Mouse (Mus musculus): Measurements from ENCODE around the gene Pomt1. TPM values are rescaled to one million over a fixed set of nuclear protein-coding genes. Genes with fewer than 3 reads are reported as not detected.
A peak's percentile ranks its signal among the peaks of the same experiment; 100 is the strongest.

Pomt1 gene
- polyA plus RNA-seq, 1 experiment, result not detected

DNA sequence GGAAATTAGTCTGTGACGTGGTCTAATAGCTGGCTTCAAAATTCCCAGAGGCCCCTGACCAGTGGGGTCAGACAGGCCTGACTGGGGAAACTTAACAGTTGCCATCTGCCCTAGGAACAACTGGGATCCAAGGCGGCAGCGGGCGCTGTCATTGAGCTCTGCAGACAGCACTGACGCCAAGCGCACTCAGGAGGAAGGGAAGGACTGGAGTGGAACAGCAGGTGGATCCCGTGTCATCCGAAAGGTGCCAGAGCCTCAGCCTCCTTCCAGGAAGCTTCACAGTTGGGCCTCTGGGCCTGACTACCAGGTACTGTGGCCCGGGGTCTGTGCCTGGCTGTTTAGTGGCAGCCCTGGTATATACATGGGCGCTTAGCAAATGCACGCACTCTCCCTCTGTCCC, 35.7 kb upstream of the Pomt1 start:
- 81% methylated on average over 11 of the region's 11 CpGs for WGBS
- Histone ChIP-seq H3K4me1 (ENCODE audit: control insufficient read depth, insufficient read depth, low read length) (peaks cover 26% of the 10 kb centered on the region), H3K27ac (ENCODE audit: insufficient read depth, low read depth, low read length) (no peak overlapping the region), H3K4me3 (ENCODE audit: insufficient read depth, low read depth, low read length) (no peak overlapping the region)
- no peak for TF ChIP-seq CTCF (IDR thresholded peaks at IDR 0.05; ENCODE audit: insufficient read depth, low read depth, low read length)
- no peak for TF ChIP-seq POLR2A (IDR thresholded peaks at IDR 0.05; ENCODE audit: insufficient read depth, low read depth, low read length)

DNA sequence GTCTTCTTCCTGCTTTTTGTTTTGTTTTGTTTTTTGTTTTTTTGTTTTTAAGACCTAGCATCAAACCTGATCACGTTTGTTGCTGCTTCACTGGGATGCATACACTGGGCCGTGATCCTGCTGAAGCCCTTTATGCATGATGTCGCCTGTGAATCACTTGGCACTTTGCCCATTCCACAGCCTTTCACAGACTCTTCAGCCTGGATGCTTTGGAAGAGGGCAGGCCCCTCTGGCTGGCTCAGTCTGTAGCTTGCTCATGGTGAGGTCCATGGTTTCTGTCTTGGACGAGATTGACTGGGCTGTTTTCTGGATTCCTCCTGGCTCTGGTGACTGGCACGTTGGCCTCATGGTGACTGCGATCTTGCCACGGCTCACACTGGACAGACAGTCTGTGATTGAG, 34.9 kb upstream of the Pomt1 start:
- Histone ChIP-seq H3K4me3 (ENCODE audit: insufficient read depth, low read depth, low read length) (no peak overlapping the region), H3K4me1 (ENCODE audit: control insufficient read depth, insufficient read depth, low read length) (peaks cover 26% of the 10 kb centered on the region), H3K27ac (ENCODE audit: insufficient read depth, low read depth, low read length) (no peak overlapping the region)
- 19% methylated on average over 7 of the region's 7 CpGs for WGBS
- TF ChIP-seq CTCF (IDR thresholded peaks at IDR 0.05; ENCODE audit: insufficient read depth, low read depth, low read length) (no peak), POLR2A (IDR thresholded peaks at IDR 0.05; ENCODE audit: insufficient read depth, low read depth, low read length) (no peak)

DNA sequence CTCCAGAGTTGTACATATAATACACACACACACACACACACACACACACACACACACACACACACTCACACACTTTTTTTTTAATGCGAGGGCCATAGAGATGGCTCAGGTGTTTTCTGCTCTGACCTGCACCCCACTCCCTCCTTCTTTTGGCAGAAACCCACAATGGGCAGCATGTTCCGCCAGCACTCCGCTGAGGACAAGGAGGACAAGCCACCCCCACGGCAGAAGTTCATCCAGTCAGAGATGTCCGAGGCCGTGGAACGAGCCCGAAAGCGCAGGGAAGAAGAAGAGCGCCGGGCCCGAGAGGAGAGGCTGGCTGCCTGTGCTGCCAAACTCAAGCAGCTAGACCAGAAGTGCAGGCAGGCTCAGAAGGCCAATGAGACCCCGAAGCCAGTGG, 32.5 kb upstream of the Pomt1 start:
- Histone ChIP-seq H3K4me1 (ENCODE audit: control insufficient read depth, insufficient read depth, low read length) (peaks cover 30% of the 10 kb centered on the region), H3K4me3 (ENCODE audit: insufficient read depth, low read depth, low read length) (no peak overlapping the region), H3K27ac (ENCODE audit: insufficient read depth, low read depth, low read length) (no peak overlapping the region)
- TF ChIP-seq CTCF (IDR thresholded peaks at IDR 0.05; ENCODE audit: insufficient read depth, low read depth, low read length), result no peak
- TF ChIP-seq POLR2A (IDR thresholded peaks at IDR 0.05; ENCODE audit: insufficient read depth, low read depth, low read length), result no peak
- WGBS, result 89% methylated on average over 13 of the region's 13 CpGs

DNA sequence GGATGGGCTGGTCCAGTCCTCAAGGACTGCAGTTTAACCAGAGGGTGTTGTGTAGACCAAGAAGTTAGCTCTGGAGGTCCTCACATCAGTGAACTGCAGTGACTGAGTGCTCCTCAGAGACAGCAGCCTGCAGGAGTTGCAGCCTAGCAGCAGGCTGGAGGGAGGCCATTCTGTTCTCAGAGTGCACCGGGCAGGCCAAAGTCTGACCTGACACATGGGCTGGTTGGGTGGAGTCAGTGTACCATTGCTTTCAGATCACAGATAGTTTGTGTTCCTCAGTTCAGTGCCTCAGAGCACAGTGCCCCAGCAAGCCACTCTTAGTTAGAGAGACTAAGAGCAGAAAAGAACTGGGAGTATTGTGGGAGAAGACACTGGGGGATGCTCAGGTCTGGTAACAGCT, 28.7 kb upstream of the Pomt1 start:
- 83% methylated on average over 1 of the region's 1 CpGs for WGBS
- H3K4me1 ChIP-seq (ENCODE audit: control insufficient read depth, insufficient read depth, low read length), result 0 out of 2 replicates have a peak, but pooled peaks cover 6% of the 10 kb centered on the region
- no peak overlapping the region for H3K4me3 ChIP-seq (ENCODE audit: insufficient read depth, low read depth, low read length)
- TF ChIP-seq CTCF (IDR thresholded peaks at IDR 0.05; ENCODE audit: insufficient read depth, low read depth, low read length) (no peak), POLR2A (IDR thresholded peaks at IDR 0.05; ENCODE audit: insufficient read depth, low read depth, low read length) (no peak)
- H3K27ac ChIP-seq (ENCODE audit: insufficient read depth, low read depth, low read length), result no peak overlapping the region

DNA sequence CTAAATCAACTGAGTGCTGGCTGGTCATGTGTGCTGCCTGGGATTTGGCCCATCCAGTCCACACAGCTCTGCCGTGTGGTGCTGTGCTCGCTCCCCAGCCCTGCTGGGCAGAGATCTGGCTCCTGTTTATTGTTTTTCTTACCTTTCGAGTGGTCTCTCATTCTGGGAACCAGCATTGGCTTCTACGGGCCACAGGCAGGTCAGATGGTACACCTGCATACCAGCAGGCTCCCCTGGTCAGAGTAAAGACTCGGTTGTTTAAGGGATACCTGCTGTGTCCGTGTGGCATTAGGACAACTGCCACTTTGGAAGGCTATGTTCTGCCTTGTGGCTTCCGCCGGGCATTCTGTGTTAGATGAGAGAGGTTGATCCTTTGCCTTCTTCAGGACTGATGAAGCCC, 24.7 kb upstream of the Pomt1 start:
- H3K4me3 ChIP-seq (ENCODE audit: insufficient read depth, low read depth, low read length), result no peak overlapping the region
- 88% methylated on average over 8 of the region's 8 CpGs for WGBS
- H3K4me1 ChIP-seq (ENCODE audit: control insufficient read depth, insufficient read depth, low read length), result peaks cover 20% of the 10 kb centered on the region
- TF ChIP-seq POLR2A (IDR thresholded peaks at IDR 0.05; ENCODE audit: insufficient read depth, low read depth, low read length) (no peak), CTCF (IDR thresholded peaks at IDR 0.05; ENCODE audit: insufficient read depth, low read depth, low read length) (no peak)
- H3K27ac ChIP-seq (ENCODE audit: insufficient read depth, low read depth, low read length), result no peak overlapping the region

DNA sequence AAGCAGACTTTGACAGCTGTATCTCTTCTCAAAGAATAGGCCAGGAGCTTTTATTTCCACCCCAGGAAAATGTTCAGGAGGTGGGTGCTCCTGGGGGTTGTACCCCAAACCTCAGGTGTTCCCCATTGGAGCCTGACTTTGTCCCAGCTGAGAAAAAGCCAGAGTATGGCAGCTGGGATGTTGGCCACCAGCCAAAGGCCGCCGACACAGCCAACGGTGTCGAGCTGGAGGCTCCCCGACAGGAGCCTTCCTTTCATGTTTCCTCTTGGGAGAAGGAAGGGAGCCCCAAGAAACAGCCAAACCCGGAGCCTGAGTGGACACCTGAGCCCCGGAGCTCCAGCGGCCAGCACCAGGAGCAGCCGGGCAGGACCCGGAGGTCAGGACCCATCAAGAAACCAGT, 23.4 kb upstream of the Pomt1 start:
- Histone ChIP-seq H3K27ac (ENCODE audit: insufficient read depth, low read depth, low read length) (no peak overlapping the region), H3K4me3 (ENCODE audit: insufficient read depth, low read depth, low read length) (no peak overlapping the region), H3K4me1 (ENCODE audit: control insufficient read depth, insufficient read depth, low read length) (peaks cover 28% of the 10 kb centered on the region)
- 46% methylated on average over 10 of the region's 10 CpGs for WGBS
- TF ChIP-seq CTCF (IDR thresholded peaks at IDR 0.05; ENCODE audit: insufficient read depth, low read depth, low read length) (no peak), POLR2A (IDR thresholded peaks at IDR 0.05; ENCODE audit: insufficient read depth, low read depth, low read length) (no peak)

DNA sequence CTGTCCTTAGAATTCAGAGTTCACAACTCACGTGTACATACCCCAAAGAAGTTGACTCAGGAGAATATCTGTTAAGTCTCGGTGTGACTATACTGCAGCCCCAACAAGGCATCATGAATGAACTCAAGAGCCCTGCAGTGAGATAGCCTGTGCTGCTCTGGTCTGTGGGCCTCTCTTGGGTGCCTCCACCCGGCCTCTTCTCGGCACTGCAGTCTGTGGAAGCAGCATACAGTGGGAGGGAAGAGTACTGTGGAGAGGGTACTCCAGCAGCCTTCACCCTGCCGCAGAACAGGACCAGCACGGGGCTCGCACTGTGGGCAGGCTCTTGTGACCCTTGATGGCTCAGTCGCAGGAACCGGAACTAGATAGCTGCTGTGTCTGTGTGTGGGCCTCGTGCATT, 20.8 kb upstream of the Pomt1 start:
- H3K4me3 ChIP-seq (ENCODE audit: insufficient read depth, low read depth, low read length), result no peak overlapping the region
- no peak overlapping the region for H3K27ac ChIP-seq (ENCODE audit: insufficient read depth, low read depth, low read length)
- peaks cover 29% of the 10 kb centered on the region for H3K4me1 ChIP-seq (ENCODE audit: control insufficient read depth, insufficient read depth, low read length)
- no peak for TF ChIP-seq CTCF (IDR thresholded peaks at IDR 0.05; ENCODE audit: insufficient read depth, low read depth, low read length)
- TF ChIP-seq POLR2A (IDR thresholded peaks at IDR 0.05; ENCODE audit: insufficient read depth, low read depth, low read length), result no peak
- WGBS, result 90% methylated on average over 10 of the region's 10 CpGs

DNA sequence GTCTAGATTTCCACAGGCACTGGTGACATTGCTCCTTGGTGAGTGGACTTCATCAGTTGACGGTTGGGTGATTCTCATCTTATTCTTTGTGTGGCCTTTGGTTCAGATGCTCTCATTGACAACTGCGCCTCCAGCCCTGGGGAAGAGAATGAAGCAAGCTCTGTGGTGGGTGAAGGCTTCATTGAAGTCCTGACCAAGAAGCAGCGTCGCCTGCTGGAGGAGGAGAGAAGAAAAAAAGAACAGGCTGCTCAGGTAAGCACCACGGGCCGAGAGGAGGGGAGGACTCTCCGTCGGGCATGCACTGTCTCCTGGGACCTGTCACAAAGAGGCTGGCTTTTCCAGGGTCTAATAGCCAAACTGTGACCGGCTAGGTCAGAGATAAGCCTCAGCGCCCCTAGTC, 19.9 kb upstream of the Pomt1 start:
- 87% methylated on average over 10 of the region's 10 CpGs for WGBS
- TF ChIP-seq POLR2A (IDR thresholded peaks at IDR 0.05; ENCODE audit: insufficient read depth, low read depth, low read length) (no peak), CTCF (IDR thresholded peaks at IDR 0.05; ENCODE audit: insufficient read depth, low read depth, low read length) (no peak)
- Histone ChIP-seq H3K4me1 (ENCODE audit: control insufficient read depth, insufficient read depth, low read length) (peaks cover 29% of the 10 kb centered on the region), H3K27ac (ENCODE audit: insufficient read depth, low read depth, low read length) (no peak overlapping the region), H3K4me3 (ENCODE audit: insufficient read depth, low read depth, low read length) (no peak overlapping the region)

DNA sequence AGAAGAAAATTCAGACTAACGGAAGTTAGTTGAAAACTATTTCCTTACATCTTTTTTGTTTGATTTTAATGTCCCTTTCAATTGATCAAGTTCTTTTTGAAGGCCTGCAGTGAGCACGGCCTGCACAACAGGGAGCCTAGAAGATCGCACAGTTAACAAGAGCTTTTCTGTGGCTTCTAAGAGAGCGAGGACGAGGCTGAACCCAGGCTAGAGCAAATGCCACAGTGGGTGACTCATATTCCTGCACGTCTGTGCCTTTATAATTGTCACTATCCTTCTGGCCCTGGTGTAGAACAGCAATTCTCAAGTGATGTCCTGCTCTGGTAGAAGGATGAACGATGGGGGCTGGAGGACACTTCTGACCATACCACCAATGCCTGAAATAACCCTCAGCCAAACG, 18.7 kb upstream of the Pomt1 start:
- Histone ChIP-seq H3K4me3 (ENCODE audit: insufficient read depth, low read depth, low read length) (no peak overlapping the region), H3K4me1 (ENCODE audit: control insufficient read depth, insufficient read depth, low read length) (peaks cover 29% of the 10 kb centered on the region), H3K27ac (ENCODE audit: insufficient read depth, low read depth, low read length) (peak overlapping the region; percentile 65)
- no peak for TF ChIP-seq CTCF (IDR thresholded peaks at IDR 0.05; ENCODE audit: insufficient read depth, low read depth, low read length)
- no peak for TF ChIP-seq POLR2A (IDR thresholded peaks at IDR 0.05; ENCODE audit: insufficient read depth, low read depth, low read length)
- WGBS, result 43% methylated on average over 8 of the region's 8 CpGs

DNA sequence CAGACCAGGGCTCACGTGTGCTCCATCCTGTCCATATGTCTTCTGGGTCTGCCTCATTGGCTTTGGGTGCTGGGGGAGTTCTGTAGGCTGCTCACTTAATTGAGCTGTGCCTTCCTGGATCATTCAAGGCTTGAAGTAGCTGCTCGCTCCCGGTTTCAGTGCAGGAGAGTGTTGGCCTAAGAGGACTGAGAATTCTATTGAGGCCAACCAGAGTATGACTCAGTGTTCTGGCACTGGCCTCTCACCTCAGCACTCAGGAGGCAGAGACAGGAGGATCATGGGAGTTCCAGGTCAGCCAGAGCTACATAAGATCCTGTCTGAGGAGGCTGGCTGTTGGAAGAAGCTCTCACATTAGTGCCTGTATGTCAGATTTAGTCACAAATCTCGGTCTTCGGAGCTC, 18.3 kb upstream of the Pomt1 start:
- peak overlapping the region; percentile 65 for H3K27ac ChIP-seq (ENCODE audit: insufficient read depth, low read depth, low read length)
- WGBS, result 76% methylated on average over 5 of the region's 5 CpGs
- TF ChIP-seq POLR2A (IDR thresholded peaks at IDR 0.05; ENCODE audit: insufficient read depth, low read depth, low read length) (no peak), CTCF (IDR thresholded peaks at IDR 0.05; ENCODE audit: insufficient read depth, low read depth, low read length) (no peak)

More for the DNA sequence above, 18.3 kb upstream of the Pomt1 start:
- peaks cover 29% of the 10 kb centered on the region for H3K4me1 ChIP-seq (ENCODE audit: control insufficient read depth, insufficient read depth, low read length)
- H3K4me3 ChIP-seq (ENCODE audit: insufficient read depth, low read depth, low read length), result no peak overlapping the region

All from olfactory bulb, adult 2 months (tissue).